Mouse (Mus musculus) left cerebral cortex, adult 2 months (tissue): ENCODE data around the gene Upf3b. TPM values are rescaled to one million over a fixed set of nuclear protein-coding genes. Genes with fewer than 3 reads are reported as not detected.

Experiments used
- DNase-seq, 2 experiments: peaks; one replicate each; pipeline ENCODE4 v3.0.0; 2021 to 2022; ENCODE audit warnings: low spot score in 2 of 2, mixed read lengths in 1 of 2; ENCODE audit errors: extremely low spot score in 1 of 2
- H3K27ac ChIP-seq: fragments of 200-600 bp; 2 replicates; pipeline ENCODE4 v1.8.1; 2022
- H3K4me3 ChIP-seq: fragments of 200-600 bp; 2 replicates; pipeline ENCODE4 v1.8.1; 2022
- CTCF ChIP-seq: fragments of 200-600 bp; IDR thresholded peaks from 2 replicates; pipeline ENCODE4 v1.8.1; 2022; ENCODE audit warnings: antibody characterized with exemption, mild to moderate bottlenecking, moderate library complexity
- intact Hi-C: fragments of 180-260 bp; cut with DNase I; formaldehyde crosslinking; loops from one replicate; pipeline ENCODE4 v1.15.1; 2025
- total RNA-seq, 2 experiments: library from RNA; stranded (reverse); gene quantifications; 2 replicates each; pipeline ENCODE4 v1.2.3; 2021

The Upf3b gene
- total RNA-seq, 2 experiments from 2014 or later = 16.8 to 16.9 TPM

DNA sequence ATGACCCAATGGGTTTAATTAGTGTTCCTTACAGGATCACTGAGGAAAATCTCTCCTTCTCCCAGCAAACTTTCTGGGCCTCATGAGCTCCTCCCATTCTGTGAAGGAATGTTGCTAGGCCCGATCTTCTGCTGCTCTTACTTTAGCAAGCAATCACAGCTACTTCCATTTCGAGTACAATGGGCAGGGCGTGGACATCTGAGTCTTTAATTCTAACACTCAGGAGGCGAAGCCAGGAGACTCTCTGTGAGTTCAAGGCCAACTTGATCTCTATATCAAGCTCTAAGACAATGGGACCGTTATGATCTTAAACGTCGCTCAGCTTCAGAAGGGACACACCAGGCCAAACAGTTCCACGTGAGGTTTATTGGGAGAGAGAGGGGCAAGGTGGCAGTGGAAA lies 33.5 kb downstream of the Upf3b start:
- intact Hi-C loops = loop anchor here (10.0 kb wide), 2 partner anchors 242 to 562 kb away; no protein-coding TSS in a partner anchor
- DNase-seq = no peak
- no peak overlapping the region for H3K4me3 ChIP-seq
- TF ChIP-seq CTCF = no peak
- no peak overlapping the region for H3K27ac ChIP-seq

DNA sequence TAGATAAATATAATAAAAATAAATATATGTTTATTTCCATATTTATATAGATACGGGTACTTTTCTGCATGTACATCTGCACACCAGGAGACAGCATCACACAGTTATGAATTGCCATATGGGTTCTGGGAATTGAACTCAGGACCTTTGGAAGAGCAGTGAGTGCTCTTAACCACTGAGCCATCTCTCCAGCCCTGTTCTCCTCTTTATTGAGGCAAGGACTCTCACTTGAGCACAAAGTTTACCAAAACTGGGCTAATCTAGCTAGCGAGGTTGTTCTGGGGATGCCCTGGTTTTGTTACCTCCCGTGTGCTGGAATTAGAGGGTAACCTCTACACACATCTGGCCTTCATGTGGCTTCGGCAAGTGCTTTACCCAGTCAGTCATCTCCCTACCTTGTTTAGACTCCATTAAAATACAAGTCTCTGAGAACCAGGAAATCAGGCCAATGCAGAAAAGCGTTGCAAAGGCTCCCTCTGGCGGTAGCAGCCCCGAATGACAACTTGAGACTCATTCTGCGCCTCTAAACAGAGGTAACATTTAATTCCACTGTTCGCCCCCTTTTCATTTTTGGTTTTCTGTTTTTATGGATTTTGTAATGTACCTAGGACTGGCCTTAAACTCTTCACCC lies 35.7 kb downstream of the Upf3b start:
- no peak overlapping the region for H3K27ac ChIP-seq
- peak; percentile 87 for TF ChIP-seq CTCF
- DNase-seq = peak; percentile 43 to 65
- no peak overlapping the region for H3K4me3 ChIP-seq
- intact Hi-C loops = loop anchor here (5.0 to 10.0 kb wide), 3 partner anchors 240 to 560 kb away; no protein-coding TSS in a partner anchor

DNA sequence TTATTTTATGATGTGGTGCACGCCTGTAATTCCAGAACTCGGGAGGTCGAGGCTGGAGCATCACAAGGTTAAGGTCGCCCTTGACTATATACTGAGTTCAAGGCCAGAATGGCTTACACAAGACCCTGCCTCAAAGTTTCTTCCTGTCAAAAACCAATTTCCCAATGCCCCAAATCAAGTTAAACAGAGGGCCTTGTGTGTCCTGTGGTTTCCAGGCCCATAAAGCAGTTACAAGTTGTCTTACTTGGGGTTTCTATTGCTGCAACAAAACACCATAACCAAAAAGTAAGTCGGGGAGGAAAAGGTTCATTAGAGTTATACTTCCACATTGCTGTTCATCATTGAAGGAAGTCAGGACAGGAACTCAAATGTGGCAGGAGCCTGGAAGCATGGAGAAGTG lies 41.4 kb downstream of the Upf3b start:
- intact Hi-C loops = no loop called here
- TF ChIP-seq CTCF = no peak
- H3K4me3 ChIP-seq = no peak overlapping the region
- H3K27ac ChIP-seq = no peak overlapping the region
- no peak for DNase-seq

DNA sequence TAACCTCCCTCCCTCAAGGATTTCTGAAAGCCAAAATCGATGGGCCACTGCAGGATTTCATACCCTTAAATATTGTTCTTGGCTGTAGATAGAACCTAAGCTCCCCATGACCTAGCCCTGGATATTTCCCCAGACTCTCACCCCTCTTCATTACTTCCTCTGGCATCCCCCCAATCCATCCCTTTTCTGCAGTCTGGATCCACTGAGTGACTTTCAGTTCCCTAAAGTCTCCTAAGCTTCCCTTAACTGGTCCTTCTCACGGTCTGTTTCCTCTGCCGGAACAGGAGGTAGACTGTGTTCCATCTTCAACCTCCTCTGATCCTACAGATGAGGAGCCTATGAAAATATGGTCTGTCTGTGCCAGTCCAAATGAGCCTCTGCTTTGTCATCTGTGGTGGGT lies 42.8 kb downstream of the Upf3b start:
- Histone ChIP-seq H3K27ac (no peak overlapping the region), H3K4me3 (no peak overlapping the region)
- no peak for TF ChIP-seq CTCF
- no peak for DNase-seq
- intact Hi-C loops = no loop called here

DNA sequence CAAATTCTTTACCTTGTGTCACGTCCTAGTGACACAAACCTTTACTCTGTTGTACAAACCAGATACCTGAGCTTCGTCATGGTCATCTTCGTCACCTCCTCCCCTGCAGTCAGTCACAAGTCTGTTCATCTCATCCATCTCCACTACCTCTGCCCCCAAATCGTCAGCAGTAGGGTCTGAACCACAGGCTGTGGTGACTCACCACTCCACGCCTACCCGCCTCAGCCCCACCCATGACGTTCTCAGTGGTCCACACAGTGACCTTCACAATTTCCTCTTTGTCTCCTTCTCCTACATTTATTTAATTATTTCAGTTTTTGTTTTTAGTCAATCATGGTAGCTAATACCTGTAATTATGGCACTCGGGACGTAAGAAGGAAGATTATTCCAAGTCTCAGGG lies 46.2 kb downstream of the Upf3b start:
- no peak for TF ChIP-seq CTCF
- no peak for DNase-seq

DNA sequence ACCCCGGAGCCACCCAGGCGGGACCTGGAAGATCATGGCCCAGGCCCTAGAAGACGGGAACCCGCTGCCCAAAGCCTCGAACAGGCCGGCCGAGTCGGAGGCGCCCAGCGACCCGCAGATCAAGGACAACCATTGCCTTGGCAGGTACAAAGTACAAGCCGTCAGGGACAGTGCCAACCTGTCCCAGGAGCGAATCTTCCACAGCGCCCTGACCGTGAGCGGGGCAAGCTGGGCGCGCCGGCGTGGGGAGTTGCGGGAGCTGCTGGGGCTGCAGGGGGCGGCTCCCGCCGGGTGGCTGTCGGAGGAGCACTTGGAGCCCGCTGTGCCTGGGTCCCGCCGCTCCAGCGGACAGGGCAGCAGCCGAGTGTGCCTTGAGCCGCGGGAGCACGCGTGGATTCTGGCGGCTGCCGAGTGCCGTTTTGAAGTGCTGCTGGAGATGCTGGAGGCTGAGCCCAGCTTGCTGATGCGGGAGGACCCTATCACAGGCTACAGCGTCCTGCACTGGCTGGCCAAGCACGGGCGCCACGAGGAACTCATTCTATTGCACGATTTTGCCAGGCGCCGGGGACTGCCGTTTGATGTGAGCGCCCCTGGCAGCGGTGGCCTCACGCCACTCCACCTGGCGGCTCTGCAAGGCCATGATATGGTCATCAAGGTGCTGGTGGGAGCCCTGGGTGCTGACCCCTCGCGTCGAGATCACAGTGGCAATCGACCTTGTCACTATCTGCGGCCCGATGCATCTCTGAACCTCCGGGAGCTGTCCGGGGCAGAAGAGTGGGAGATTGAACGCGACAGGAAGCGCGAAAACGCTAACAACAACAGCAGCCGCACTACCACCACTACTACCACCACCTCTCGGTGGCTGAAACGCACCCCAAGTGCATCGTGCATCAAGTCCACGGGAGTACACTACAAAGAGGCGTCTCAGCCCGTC lies 61.0 kb downstream of the Upf3b start:
- TF ChIP-seq CTCF = no peak
- DNase-seq = no peak
- Histone ChIP-seq H3K4me3 (peak overlapping the region; percentile 26; the same call in 1 of the 2 replicates), H3K27ac (no peak overlapping the region)
- intact Hi-C loops = no loop called here

More for the DNA sequence above, 46.2 kb downstream of the Upf3b start:
- intact Hi-C loops = no loop called here
- Histone ChIP-seq H3K27ac (no peak overlapping the region), H3K4me3 (no peak overlapping the region)

DNA sequence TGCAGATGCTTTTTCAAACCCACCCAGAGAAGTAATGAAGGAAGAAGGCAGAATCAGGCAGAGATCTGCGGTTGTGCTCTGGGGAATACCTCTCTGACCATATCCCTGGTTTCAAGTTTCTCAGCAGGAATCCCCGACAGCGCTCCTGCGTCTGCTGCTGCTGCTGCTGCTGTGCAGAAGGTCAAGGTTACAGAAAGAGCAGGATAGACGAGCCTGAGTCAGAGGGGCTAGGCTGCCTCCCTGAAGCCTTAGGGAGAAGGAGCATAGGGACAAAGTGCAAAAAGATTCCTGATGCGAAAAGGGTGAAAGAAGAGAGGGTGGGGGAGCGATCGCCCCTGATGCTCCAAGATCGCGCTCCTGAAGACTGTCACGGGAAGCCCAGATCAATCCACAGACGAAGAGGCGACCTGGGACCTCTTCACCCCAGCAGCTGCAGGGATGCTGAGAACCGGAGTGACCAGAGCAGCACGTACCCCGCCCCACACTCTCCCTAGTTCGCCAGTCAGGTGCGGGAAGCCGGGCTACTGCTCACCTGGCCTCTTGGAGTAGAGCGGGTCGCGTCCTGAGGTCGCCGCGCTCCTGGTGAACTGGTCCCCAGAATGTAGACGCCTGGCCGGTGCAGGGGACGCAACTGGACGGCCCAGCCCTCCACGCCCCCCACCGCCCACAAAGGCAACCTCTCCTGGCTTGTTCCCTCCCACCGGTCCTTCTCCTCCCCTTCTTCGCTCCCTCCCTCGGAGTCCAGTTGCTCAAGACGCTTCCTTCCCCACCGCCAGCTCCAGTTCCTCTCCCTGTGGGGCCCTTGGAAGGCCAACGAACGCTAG lies 61.8 kb downstream of the Upf3b start, which contains the start of gene Sowahd:
Gene Sowahd (plus strand): TSS at position 780 of the 824 bp plus-strand sequence.
- TF ChIP-seq CTCF = no peak
- intact Hi-C loops = no loop called here
- no peak for DNase-seq
- Histone ChIP-seq H3K27ac (no peak within 1 kb of the TSS), H3K4me3 (peak within 1 kb of the TSS; percentile 26; the same call in 1 of the 2 replicates)

DNA sequence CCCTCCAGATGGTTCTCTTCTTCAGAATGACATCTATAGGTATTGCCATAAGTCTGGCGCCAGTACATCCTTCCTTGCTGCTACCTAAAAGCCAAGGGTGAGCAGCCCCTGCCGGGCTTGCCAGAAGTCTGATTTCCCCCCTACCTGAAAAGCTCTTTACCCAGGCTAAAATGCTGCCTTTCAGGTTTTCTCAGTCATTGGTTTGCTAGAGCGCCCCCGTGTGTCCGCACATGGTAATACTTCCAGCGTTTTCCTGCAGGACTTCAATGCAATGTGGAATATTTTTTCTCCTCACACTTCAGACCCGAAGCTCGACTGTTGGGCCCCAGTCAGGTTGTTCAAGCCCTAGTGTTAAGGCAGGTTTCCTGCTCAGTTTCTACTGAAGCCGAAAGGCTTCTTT lies 67.4 kb downstream of the Upf3b start:
- DNase-seq = peak; percentile 39 to 66
- Histone ChIP-seq H3K4me3 (no peak overlapping the region), H3K27ac (no peak overlapping the region)
- TF ChIP-seq CTCF = peak; percentile 75
- intact Hi-C loops = no loop called here

Other genes starting within 250 kb of the Upf3b start
- 10 to 100 TPM; 42.3 to 44.0 TPM for gene Ube2a, start 236.4 kb downstream of the Upf3b start, total RNA-seq
- gene C330007P06Rik, start 236.2 kb downstream of the Upf3b start, total RNA-seq = 10 to 100 TPM; 36.6 to 37.7 TPM
- 10 to 100 TPM; 34.8 to 34.9 TPM for gene Nkrf, start 207.4 kb downstream of the Upf3b start, total RNA-seq
- gene Sept6, start 118.5 kb downstream of the Upf3b start, total RNA-seq = 10 to 100 TPM; 56.9 to 59.2 TPM
- gene Sowahd, start 61.5 kb downstream of the Upf3b start, total RNA-seq = not detected
- 100 to 1,000 TPM; 244 to 245 TPM for gene Rpl39, start 24.9 kb downstream of the Upf3b start, total RNA-seq
- 10 to 100 TPM; 13.4 to 13.9 TPM for gene Nkap, start 16.5 kb upstream of the Upf3b start, total RNA-seq
- not detected for gene Akap14, start 58.5 kb upstream of the Upf3b start, total RNA-seq
- gene Ndufa1, start 80.8 kb upstream of the Upf3b start, total RNA-seq = 100 to 1,000 TPM; 177 to 201 TPM
- gene Rnf113a1, start 80.9 kb upstream of the Upf3b start, total RNA-seq = 1 to 10 TPM; 7.3 to 7.6 TPM
- not detected for gene Gm9, start 100.7 kb upstream of the Upf3b start, total RNA-seq
- gene Rhox1, start 111.9 kb upstream of the Upf3b start, total RNA-seq = not detected
- gene Rhox2a, start 134.7 kb upstream of the Upf3b start, total RNA-seq = not detected
- gene Rhox3a, start 139.6 kb upstream of the Upf3b start, total RNA-seq = not detected
- gene Rhox4a, start 155.0 kb upstream of the Upf3b start, total RNA-seq = not detected